ENCODE assay signal across 17 mouse cellular contexts in the genomic region with DNA sequence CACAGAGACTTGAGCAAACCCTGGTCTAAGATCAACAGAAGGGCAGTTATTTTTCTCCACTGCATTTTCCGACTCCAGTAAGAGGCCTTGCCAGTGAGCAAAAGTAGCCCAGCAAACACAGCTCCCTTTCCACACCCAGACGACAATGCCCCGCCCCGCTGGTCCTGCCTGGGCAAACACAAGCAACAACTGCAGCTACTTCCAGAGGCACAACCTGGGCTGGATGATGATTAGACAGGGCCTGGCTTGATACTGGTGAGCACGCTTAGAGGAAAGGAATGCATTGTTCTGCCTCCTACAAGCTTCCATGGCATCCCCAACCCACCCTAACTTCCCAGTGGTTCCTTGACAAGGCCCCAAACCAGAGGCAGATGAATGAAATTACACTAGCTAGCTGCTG. TPM values are rescaled to one million over a fixed set of nuclear protein-coding genes. Genes with fewer than 3 reads are reported as not detected.
"Had no signal": no experiment of that assay in that cellular context is flagged by ENCODE, and none has a peak within 500 bp of the region (broad histone marks: within the 10 kb centered on the region; RNA-seq: fewer than 3 reads in every experiment).

No protein-coding gene starts in this region.

- H3K9me3 ChIP-seq: limb, embryonic 12.5 days; liver, embryonic 13.5 days; lung, embryonic 15.5 days; midbrain, embryonic 12.5 days; neural tube, embryonic 15.5 days had no signal

- H3K4me3 ChIP-seq: limb, embryonic 12.5 days; liver, embryonic 13.5 days; lung, embryonic 15.5 days; midbrain, embryonic 12.5 days; myocyte; neural tube, embryonic 15.5 days had no signal

- DNase-seq: kidney, adult 11 months; kidney, postnatal 14 days; layer of hippocampus, adult 9-11 months; liver; liver, embryonic 13.5 days; liver, postnatal 0 days; right cerebral cortex, adult 18-20 months; right cerebral cortex, postnatal 25 days; thymus, postnatal 36 days had no signal

- H3K4me1 ChIP-seq: limb, embryonic 12.5 days; midbrain, embryonic 12.5 days had no signal

- H3K9ac ChIP-seq: limb, embryonic 12.5 days; liver, embryonic 13.5 days; liver, postnatal 0 days; lung, embryonic 15.5 days; midbrain, embryonic 12.5 days; neural tube, embryonic 15.5 days had no signal

- H3K27ac ChIP-seq: liver, embryonic 13.5 days; lung, embryonic 15.5 days; midbrain, embryonic 12.5 days had no signal

- H3K27me3 ChIP-seq: limb, embryonic 12.5 days; liver, embryonic 13.5 days; lung, embryonic 15.5 days; midbrain, embryonic 12.5 days; neural tube, embryonic 15.5 days had no signal

- H3K4me2 ChIP-seq: limb, embryonic 12.5 days; liver, embryonic 13.5 days; lung, embryonic 15.5 days; midbrain, embryonic 12.5 days; neural tube, embryonic 15.5 days had no signal

RNA-seq across cellular contexts. Expression of a gene that starts 12.3 kb away (rescaled TPM):
- total RNA-seq: left cerebral cortex, postnatal 36 days; midbrain, postnatal 0 days had no signal
- polyA plus RNA-seq: kidney, embryonic 14.5 days; limb, embryonic 12.5 days; liver, embryonic 13.5 days; liver, postnatal 0 days; lung, embryonic 15.5 days; midbrain, postnatal 0 days had no signal
